Mouse (Mus musculus): ENCODE data around the gene Rasl11b.

Rasl11b gene

GRCm38 (mm10) chr5:74194841-74195613 is at the start of gene Rasl11b:
Gene Rasl11b, plus strand, starts transcription at chr5:74195286.
- peak; percentile 94 for DNase-seq (ENCODE audit: low spot score)

GRCm38 (mm10) chr5:74147631-74148030 is 47.5 kb upstream of the Rasl11b start:
- no peak for DNase-seq (ENCODE audit: low spot score)

- DNase-seq (ENCODE audit: low spot score): no peak
These were observed 45.1 kb upstream of the Rasl11b start for GRCm38 (mm10) chr5:74149975-74150374.

- DNase-seq (ENCODE audit: low spot score): no peak
These were observed 43.3 kb upstream of the Rasl11b start for GRCm38 (mm10) chr5:74151774-74152173.

- no peak for DNase-seq (ENCODE audit: low spot score)
These were observed 39.2 kb upstream of the Rasl11b start for GRCm38 (mm10) chr5:74155860-74156351.

GRCm38 (mm10) chr5:74158929-74159632 is 36.0 kb upstream of the Rasl11b start:
- no peak for DNase-seq (ENCODE audit: low spot score)

- DNase-seq (ENCODE audit: low spot score): no peak
These were observed 35.2 kb upstream of the Rasl11b start for GRCm38 (mm10) chr5:74159906-74160305.

GRCm38 (mm10) chr5:74160349-74160748 is 34.7 kb upstream of the Rasl11b start:
- DNase-seq (ENCODE audit: low spot score): no peak

GRCm38 (mm10) chr5:74161297-74161926 is 33.7 kb upstream of the Rasl11b start:
- DNase-seq (ENCODE audit: low spot score): no peak

GRCm38 (mm10) chr5:74162013-74162412 is 33.1 kb upstream of the Rasl11b start:
- no peak for DNase-seq (ENCODE audit: low spot score)

GRCm38 (mm10) chr5:74163141-74163540 is 31.9 kb upstream of the Rasl11b start:
- no peak for DNase-seq (ENCODE audit: low spot score)

GRCm38 (mm10) chr5:74164547-74164946 is 30.5 kb upstream of the Rasl11b start:
- DNase-seq (ENCODE audit: low spot score): no peak

- no peak for DNase-seq (ENCODE audit: low spot score)
These were observed 28.4 kb upstream of the Rasl11b start for GRCm38 (mm10) chr5:74166642-74167041.

- DNase-seq (ENCODE audit: low spot score): no peak
These were observed 27.0 kb upstream of the Rasl11b start for GRCm38 (mm10) chr5:74168085-74168484.

- no peak for DNase-seq (ENCODE audit: low spot score)
These were observed 23.3 kb upstream of the Rasl11b start for GRCm38 (mm10) chr5:74171768-74172167.

- no peak for DNase-seq (ENCODE audit: low spot score)
These were observed 22.9 kb upstream of the Rasl11b start for GRCm38 (mm10) chr5:74172208-74172607.

GRCm38 (mm10) chr5:74173162-74173844 is 21.8 kb upstream of the Rasl11b start:
- DNase-seq (ENCODE audit: low spot score): peak; percentile 28

GRCm38 (mm10) chr5:74175526-74176270 is 19.4 kb upstream of the Rasl11b start:
- peak; percentile 25 for DNase-seq (ENCODE audit: low spot score)

GRCm38 (mm10) chr5:74180216-74180615 is 14.9 kb upstream of the Rasl11b start:
- DNase-seq (ENCODE audit: low spot score): no peak

GRCm38 (mm10) chr5:74183118-74183517 is 12.0 kb upstream of the Rasl11b start:
- DNase-seq (ENCODE audit: low spot score): peak; percentile 49

- DNase-seq (ENCODE audit: low spot score): no peak
These were observed 10.5 kb upstream of the Rasl11b start for GRCm38 (mm10) chr5:74184607-74185006.
